Mouse (Mus musculus) left cerebral cortex, postnatal 4 days (tissue): ENCODE results near the gene Iqsec3. TPM values are rescaled to one million over a fixed set of nuclear protein-coding genes. Genes with fewer than 3 reads are reported as not detected.

Source experiments
- DNase-seq: peaks from one replicate; pipeline ENCODE4 v3.0.0-alpha.2; 2022
- intact Hi-C: fragments of 180-260 bp; cut with DNase I; formaldehyde crosslinking; loops from one replicate; pipeline ENCODE4 v1.15.1; 2025
- total RNA-seq, 2 experiments: library from RNA; stranded (reverse); gene quantifications; 2 replicates each; pipeline ENCODE4 v1.2.3; 2021

Iqsec3 gene
- 10 to 100 TPM; 34.3 to 38.9 TPM for total RNA-seq

- intact Hi-C loops = no loop called here
- DNase-seq = peak; percentile 85
Measured at GRCm38 (mm10) chr6:121473093-121473821, at the start of gene Iqsec3. Iqsec3 (minus strand) TSS chr6:121473678.

- no peak for DNase-seq
- intact Hi-C loops = no loop called here
Measured at GRCm38 (mm10) chr6:121522106-121522705, 48.7 kb upstream of the Iqsec3 start.

- intact Hi-C loops = no loop called here
- no peak for DNase-seq
Measured at GRCm38 (mm10) chr6:121521030-121521429, 47.6 kb upstream of the Iqsec3 start.

GRCm38 (mm10) chr6:121519896-121520295 lies 46.4 kb upstream of the Iqsec3 start:
- no peak for DNase-seq
- intact Hi-C loops = no loop called here

GRCm38 (mm10) chr6:121519266-121519810 lies 45.9 kb upstream of the Iqsec3 start:
- intact Hi-C loops = no loop called here
- no peak for DNase-seq

GRCm38 (mm10) chr6:121517726-121518125 lies 44.2 kb upstream of the Iqsec3 start:
- DNase-seq = no peak
- intact Hi-C loops = no loop called here

- DNase-seq = no peak
- intact Hi-C loops = no loop called here
Measured at GRCm38 (mm10) chr6:121510381-121510780, 36.9 kb upstream of the Iqsec3 start.

- intact Hi-C loops = no loop called here
- peak; percentile 14 for DNase-seq
Measured at GRCm38 (mm10) chr6:121509871-121510270, 36.4 kb upstream of the Iqsec3 start.

GRCm38 (mm10) chr6:121508266-121508665 lies 34.8 kb upstream of the Iqsec3 start:
- intact Hi-C loops = no loop called here
- DNase-seq = no peak

- no peak for DNase-seq
- intact Hi-C loops = no loop called here
Measured at GRCm38 (mm10) chr6:121501044-121501638, 27.7 kb upstream of the Iqsec3 start.

- no peak for DNase-seq
- intact Hi-C loops = no loop called here
Measured at GRCm38 (mm10) chr6:121499856-121500255, 26.4 kb upstream of the Iqsec3 start.

- intact Hi-C loops = no loop called here
Measured at GRCm38 (mm10) chr6:121498819-121499535, 25.5 kb upstream of the Iqsec3 start.

GRCm38 (mm10) chr6:121495606-121496005 lies 22.1 kb upstream of the Iqsec3 start:
- intact Hi-C loops = no loop called here
- DNase-seq = no peak

More at GRCm38 (mm10) chr6:121498819-121499535, 25.5 kb upstream of the Iqsec3 start:
- DNase-seq = peak; percentile 52

GRCm38 (mm10) chr6:121495026-121495425 lies 21.5 kb upstream of the Iqsec3 start:
- intact Hi-C loops = no loop called here

GRCm38 (mm10) chr6:121494319-121494718 lies 20.8 kb upstream of the Iqsec3 start:
- intact Hi-C loops = no loop called here
- no peak for DNase-seq

More at GRCm38 (mm10) chr6:121495026-121495425, 21.5 kb upstream of the Iqsec3 start:
- DNase-seq = no peak

GRCm38 (mm10) chr6:121491339-121491738 lies 17.9 kb upstream of the Iqsec3 start:
- intact Hi-C loops = no loop called here
- no peak for DNase-seq

GRCm38 (mm10) chr6:121472273-121472672 lies 1.2 kb downstream of the Iqsec3 start:
- DNase-seq = no peak
- intact Hi-C loops = no loop called here

GRCm38 (mm10) chr6:121468235-121468634 lies 5.2 kb downstream of the Iqsec3 start:
- intact Hi-C loops = no loop called here
- peak; percentile 56 for DNase-seq

GRCm38 (mm10) chr6:121462628-121463340 lies 10.7 kb downstream of the Iqsec3 start:
- DNase-seq = no peak
- intact Hi-C loops = no loop called here

- no peak for DNase-seq
- intact Hi-C loops = no loop called here
Measured at GRCm38 (mm10) chr6:121457381-121457780, 16.1 kb downstream of the Iqsec3 start.
